Mouse (Mus musculus): ENCODE data around the gene Prss30. TPM values are rescaled to one million over a fixed set of nuclear protein-coding genes. Genes with fewer than 3 reads are reported as not detected.
"Not testable (repeated sequence)": the region's sequence is repeated elsewhere in the genome, so short reads cannot be mapped to it uniquely, and the experiment has no call there.

The Prss30 gene
- total RNA-seq, 1 experiment, result not detected

DNA sequence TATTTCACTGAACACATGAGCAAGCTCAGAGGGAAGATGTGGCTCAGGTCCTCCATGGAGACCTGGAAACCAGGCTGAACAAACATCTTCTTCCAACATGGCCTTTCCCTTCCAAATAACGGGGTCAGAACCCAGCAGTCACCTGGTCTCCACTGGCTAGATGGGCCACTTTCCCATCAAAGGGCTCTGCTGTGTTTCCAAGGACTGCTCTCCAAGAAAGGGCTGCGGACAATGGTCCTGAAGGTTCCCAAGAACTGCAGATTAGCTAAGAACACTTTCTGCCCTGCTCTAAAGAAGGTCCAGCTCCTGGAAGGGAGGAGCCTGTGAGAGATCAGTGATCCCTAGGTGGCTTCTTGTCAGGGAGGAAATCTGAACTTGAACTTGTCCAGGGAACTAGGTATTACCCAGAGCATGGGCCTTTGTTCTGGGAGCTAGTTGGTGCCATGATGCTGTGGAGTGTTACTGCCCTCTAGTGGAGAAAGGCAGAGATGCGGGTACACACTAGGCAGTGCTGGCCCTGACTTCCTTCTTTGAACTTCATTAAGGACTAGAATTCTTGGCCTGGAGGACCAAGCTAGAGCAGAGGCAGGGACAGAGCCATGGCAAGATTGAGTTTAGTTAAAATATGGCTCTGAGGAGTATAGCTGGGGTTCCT, 20.2 kb downstream of the Prss30 start:
- H3K9ac ChIP-seq (ENCODE audit: insufficient read depth, low read depth, low read length, poor library complexity, severe bottlenecking), result no peak overlapping the region
- peak; percentile 83 for DNase-seq (ENCODE audit: low read depth, low spot score)
- no peak overlapping the region for H3K4me3 ChIP-seq (ENCODE audit: insufficient read depth in 1 of 2, low read depth in 1 of 2, low read length in 2 of 2, poor library complexity in 1 of 2, severe bottlenecking in 1 of 2)
- no peak for TF ChIP-seq CHD2 (IDR thresholded peaks at IDR 0.05; ENCODE audit: low read depth, low read length)
- peak; percentile 78; the same call in 1 of the 2 replicates for TF ChIP-seq ZC3H11A (IDR thresholded peaks at IDR 0.05; ENCODE audit: borderline replicate concordance, low read depth, low read length)
- in situ Hi-C loops (cut with MboI; ENCODE audit: low sequenced_read_pairs in 2 of 2, unreplicated experiment in 2 of 2), result no loop called here
- no peaks in the 10 kb centered on the region for H3K9me3 ChIP-seq (ENCODE audit: control insufficient read depth, insufficient read depth, low read depth, low read length)
- H3K36me3 ChIP-seq (ENCODE audit: control insufficient read depth, insufficient read depth, low read length, poor library complexity, severe bottlenecking), result no peaks in the 10 kb centered on the region
- H3K27ac ChIP-seq (ENCODE audit: insufficient read depth, low read depth, low read length, poor library complexity, severe bottlenecking), result no peak overlapping the region
- H3K4me1 ChIP-seq (ENCODE audit: control insufficient read depth in 2 of 2, insufficient read depth in 2 of 2, low read length in 2 of 2, poor library complexity in 1 of 2), result peaks cover 0 to 2% of the 10 kb centered on the region in 2 experiments; a peak in 2 of 4 replicates

DNA sequence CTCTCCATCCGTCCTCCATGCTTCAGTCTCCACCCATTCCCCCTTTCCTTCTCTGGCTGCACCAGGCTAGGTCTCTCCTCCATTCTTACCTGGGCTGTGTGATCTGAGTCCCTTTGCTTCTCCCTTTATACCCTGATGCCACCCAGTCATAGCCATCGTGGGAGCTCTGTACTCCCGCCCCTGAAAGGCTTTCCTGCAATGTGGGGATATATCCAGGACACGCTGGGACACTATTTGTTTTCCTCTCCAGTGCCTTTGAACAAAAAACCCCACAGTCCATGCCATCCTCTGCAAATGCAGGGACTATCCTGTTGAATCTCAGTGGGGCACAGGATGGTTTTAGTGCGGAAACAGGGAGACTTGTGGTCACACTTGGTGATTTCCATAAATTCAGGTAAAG, 25.2 kb downstream of the Prss30 start, which contains the start of gene Sbpl:
TSS of gene Sbpl (minus strand) at position 101 of the 400 bp plus-strand sequence.
- H3K4me3 ChIP-seq (ENCODE audit: insufficient read depth in 1 of 2, low read depth in 1 of 2, low read length in 2 of 2, poor library complexity in 1 of 2, severe bottlenecking in 1 of 2), result no peak within 1 kb of the TSS
- TF ChIP-seq CHD2 (IDR thresholded peaks at IDR 0.05; ENCODE audit: low read depth, low read length), result no peak
- no peak for TF ChIP-seq ZNF384 (IDR thresholded peaks at IDR 0.05; ENCODE audit: low read depth, low read length)
- no peak for TF ChIP-seq ZC3H11A (IDR thresholded peaks at IDR 0.05; ENCODE audit: borderline replicate concordance, low read depth, low read length)
- TF ChIP-seq HCFC1 (IDR thresholded peaks at IDR 0.05; ENCODE audit: borderline replicate concordance, insufficient read depth, low read length), result no peak
- no peak for TF ChIP-seq MAFK (IDR thresholded peaks at IDR 0.05; ENCODE audit: insufficient read depth, low read depth, low read length)

DNA sequence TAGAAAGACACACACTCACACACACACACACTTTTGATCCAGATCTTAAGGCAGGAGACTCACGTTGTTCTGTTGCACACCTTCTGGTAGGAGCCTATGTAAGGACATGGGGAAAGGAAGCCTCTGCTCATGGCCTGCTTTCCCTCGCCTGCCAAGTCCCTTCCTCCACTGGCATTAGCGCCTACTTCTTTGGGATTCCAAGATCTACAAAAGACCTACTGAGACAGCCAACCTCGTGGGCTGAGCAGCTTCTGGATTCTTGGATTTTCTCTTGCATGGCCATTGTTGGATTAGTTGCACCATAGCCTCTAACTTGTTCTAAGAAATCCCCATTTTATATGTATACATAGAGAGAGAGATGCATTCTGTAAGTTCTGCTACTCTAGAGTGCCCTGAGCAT, 29.5 kb downstream of the Prss30 start:
- H3K4me3 ChIP-seq (ENCODE audit: insufficient read depth in 1 of 2, low read depth in 1 of 2, low read length in 2 of 2, poor library complexity in 1 of 2, severe bottlenecking in 1 of 2); H3K9me3 ChIP-seq (ENCODE audit: control insufficient read depth, insufficient read depth, low read depth, low read length); H3K4me1 ChIP-seq (ENCODE audit: control insufficient read depth in 2 of 2, insufficient read depth in 2 of 2, low read length in 2 of 2, poor library complexity in 1 of 2); in situ Hi-C loops (cut with MboI; ENCODE audit: low sequenced_read_pairs in 2 of 2, unreplicated experiment in 2 of 2); DNase-seq (ENCODE audit: low read depth, low spot score); H3K9ac ChIP-seq (ENCODE audit: insufficient read depth, low read depth, low read length, poor library complexity, severe bottlenecking); H3K27ac ChIP-seq (ENCODE audit: insufficient read depth, low read depth, low read length, poor library complexity, severe bottlenecking); H3K36me3 ChIP-seq (ENCODE audit: control insufficient read depth, insufficient read depth, low read length, poor library complexity, severe bottlenecking): not testable (repeated sequence)

More for the DNA sequence above, 25.2 kb downstream of the Prss30 start, which contains the start of gene Sbpl:
- in situ Hi-C loops (cut with MboI; ENCODE audit: low sequenced_read_pairs in 2 of 2, unreplicated experiment in 2 of 2), result no loop called here
- H3K4me1 ChIP-seq (ENCODE audit: control insufficient read depth in 2 of 2, insufficient read depth in 2 of 2, low read length in 2 of 2, poor library complexity in 1 of 2), result no peaks in the 10 kb centered on the region; a peak in 1 of 4 replicates
- H3K27ac ChIP-seq (ENCODE audit: insufficient read depth, low read depth, low read length, poor library complexity, severe bottlenecking), result no peak within 1 kb of the TSS
- DNase-seq (ENCODE audit: low read depth, low spot score), result no peak
- no peaks in the 10 kb centered on the region for H3K9me3 ChIP-seq (ENCODE audit: control insufficient read depth, insufficient read depth, low read depth, low read length)
- H3K9ac ChIP-seq (ENCODE audit: insufficient read depth, low read depth, low read length, poor library complexity, severe bottlenecking), result no peak within 1 kb of the TSS
- H3K36me3 ChIP-seq (ENCODE audit: control insufficient read depth, insufficient read depth, low read length, poor library complexity, severe bottlenecking), result no peaks in the 10 kb centered on the region

DNA sequence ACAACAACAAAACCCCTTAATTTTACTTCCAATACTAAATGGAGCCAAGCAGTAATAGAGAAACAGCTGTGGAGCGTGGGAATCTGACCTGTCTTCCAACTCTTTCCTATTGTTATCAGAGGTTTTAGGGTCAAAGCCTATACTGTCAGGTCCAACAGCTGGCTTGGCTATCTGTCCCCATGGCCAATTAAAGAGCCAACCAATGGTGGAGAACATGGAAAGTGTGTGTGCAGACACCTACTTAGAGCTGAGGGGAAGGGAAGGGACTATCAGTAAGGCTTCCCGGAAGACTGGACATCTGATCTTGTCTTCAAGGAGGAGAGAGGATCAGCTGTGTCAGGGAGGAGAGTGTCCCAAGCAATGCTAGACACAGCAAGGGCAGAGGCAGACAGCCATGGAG, 31.3 kb downstream of the Prss30 start:
- TF ChIP-seq ZC3H11A (IDR thresholded peaks at IDR 0.05; ENCODE audit: borderline replicate concordance, low read depth, low read length), result no peak
- no peak for TF ChIP-seq CHD2 (IDR thresholded peaks at IDR 0.05; ENCODE audit: low read depth, low read length)
- no peak for TF ChIP-seq MAFK (IDR thresholded peaks at IDR 0.05; ENCODE audit: insufficient read depth, low read depth, low read length)
- no peak for TF ChIP-seq ZNF384 (IDR thresholded peaks at IDR 0.05; ENCODE audit: low read depth, low read length)
- TF ChIP-seq HCFC1 (IDR thresholded peaks at IDR 0.05; ENCODE audit: borderline replicate concordance, insufficient read depth, low read length), result no peak
- Histone ChIP-seq H3K9me3 (ENCODE audit: control insufficient read depth, insufficient read depth, low read depth, low read length) (no peaks in the 10 kb centered on the region), H3K4me3 (ENCODE audit: insufficient read depth in 1 of 2, low read depth in 1 of 2, low read length in 2 of 2, poor library complexity in 1 of 2, severe bottlenecking in 1 of 2) (no peak overlapping the region), H3K9ac (ENCODE audit: insufficient read depth, low read depth, low read length, poor library complexity, severe bottlenecking) (no peak overlapping the region), H3K27ac (ENCODE audit: insufficient read depth, low read depth, low read length, poor library complexity, severe bottlenecking) (no peak overlapping the region), H3K4me1 (ENCODE audit: control insufficient read depth in 2 of 2, insufficient read depth in 2 of 2, low read length in 2 of 2, poor library complexity in 1 of 2) (no peaks in the 10 kb centered on the region), H3K36me3 (ENCODE audit: control insufficient read depth, insufficient read depth, low read length, poor library complexity, severe bottlenecking) (no peaks in the 10 kb centered on the region)
- DNase-seq (ENCODE audit: low read depth, low spot score), result no peak
- in situ Hi-C loops (cut with MboI; ENCODE audit: low sequenced_read_pairs in 2 of 2, unreplicated experiment in 2 of 2), result no loop called here

DNA sequence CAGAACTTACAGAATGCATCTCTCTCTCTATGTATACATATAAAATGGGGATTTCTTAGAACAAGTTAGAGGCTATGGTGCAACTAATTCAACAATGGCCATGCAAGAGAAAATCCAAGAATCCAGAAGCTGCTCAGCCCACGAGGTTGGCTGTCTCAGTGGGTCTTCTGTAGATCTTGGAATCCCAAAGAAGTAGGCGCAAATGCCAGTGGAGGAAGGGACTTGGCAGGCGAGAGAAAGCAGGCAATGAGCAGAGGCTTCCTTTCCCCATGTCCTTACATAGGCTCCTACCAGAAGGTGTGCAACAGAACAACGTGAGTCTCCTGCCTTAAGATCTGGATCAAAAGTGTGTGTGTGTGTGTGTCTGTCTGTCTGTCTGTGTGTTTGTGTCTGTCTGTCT, 32.9 kb downstream of the Prss30 start:
- H3K9ac ChIP-seq (ENCODE audit: insufficient read depth, low read depth, low read length, poor library complexity, severe bottlenecking); H3K4me3 ChIP-seq (ENCODE audit: insufficient read depth in 1 of 2, low read depth in 1 of 2, low read length in 2 of 2, poor library complexity in 1 of 2, severe bottlenecking in 1 of 2); DNase-seq (ENCODE audit: low read depth, low spot score); H3K36me3 ChIP-seq (ENCODE audit: control insufficient read depth, insufficient read depth, low read length, poor library complexity, severe bottlenecking); in situ Hi-C loops (cut with MboI; ENCODE audit: low sequenced_read_pairs in 2 of 2, unreplicated experiment in 2 of 2); H3K27ac ChIP-seq (ENCODE audit: insufficient read depth, low read depth, low read length, poor library complexity, severe bottlenecking); H3K4me1 ChIP-seq (ENCODE audit: control insufficient read depth in 2 of 2, insufficient read depth in 2 of 2, low read length in 2 of 2, poor library complexity in 1 of 2); H3K9me3 ChIP-seq (ENCODE audit: control insufficient read depth, insufficient read depth, low read depth, low read length): not testable (repeated sequence)

Measured in ES-E14 (cell line).